Mouse (Mus musculus): Measurements from ENCODE around the gene Pdzd2. TPM values are rescaled to one million over a fixed set of nuclear protein-coding genes. Genes with fewer than 3 reads are reported as not detected.

Pdzd2 gene
- 32.8 and 34.7 TPM in 2 replicates for polyA plus RNA-seq (2014; fragmentation: Nextera tagmentation; extraction: Ambion mirVana)

DNA sequence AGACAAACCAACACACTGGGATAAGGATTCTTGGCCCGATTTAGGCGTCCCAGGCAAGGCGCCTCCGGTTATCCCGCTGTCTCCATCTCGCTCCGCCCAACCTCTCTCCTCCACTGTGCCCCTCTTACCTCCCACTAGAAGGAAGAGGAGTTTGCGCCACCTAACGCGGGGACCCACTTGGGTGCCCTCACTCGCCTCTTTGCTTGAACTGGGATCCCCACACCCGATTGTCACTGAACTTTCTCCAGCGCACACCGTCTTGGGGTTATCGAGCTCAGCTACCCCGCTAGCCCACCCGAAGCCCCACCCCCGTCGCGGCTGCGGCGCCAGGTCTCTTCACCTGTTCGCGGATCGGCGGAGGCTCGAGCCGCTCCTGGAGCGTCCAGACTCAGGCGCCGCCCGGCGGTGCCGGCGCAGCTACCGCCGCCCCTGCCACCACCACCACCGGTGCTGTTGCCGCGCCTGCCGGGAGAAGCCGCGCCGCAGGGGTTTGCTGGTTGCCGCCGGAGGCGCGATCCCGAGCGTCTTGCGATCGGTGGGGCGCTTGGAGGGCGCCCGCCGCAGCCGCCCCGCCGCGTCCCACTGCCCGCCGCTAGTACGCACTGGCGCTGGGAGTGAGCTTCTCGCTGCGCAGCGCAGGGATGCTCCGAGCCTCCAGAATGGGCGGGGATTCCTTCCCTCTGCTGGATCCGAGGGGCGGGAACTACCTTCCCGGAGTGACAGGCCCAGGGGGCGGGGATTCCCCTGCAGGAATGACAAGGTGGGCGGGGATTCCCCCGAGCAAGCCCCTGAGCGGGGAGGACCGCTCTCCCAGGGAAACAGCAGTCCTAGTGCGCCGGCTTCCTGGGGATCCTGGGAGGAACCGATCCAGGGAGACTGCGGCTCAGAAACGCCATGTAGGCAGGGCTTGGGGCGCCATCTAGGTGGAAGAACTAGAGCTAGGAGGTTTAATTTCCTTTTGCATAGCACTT is at the start of gene Pdzd2:
TSS of gene Pdzd2 (minus strand) at position 648 of the 971 bp plus-strand sequence.
- under 1% methylated on average over 83 of the region's 83 CpGs for WGBS
- ATAC-seq (ENCODE audit: insufficient number of reproducible peaks, insufficient read depth, low FRiP score, low read depth), result peak; percentile 98
- Histone ChIP-seq H3K4me2 (replicated peaks; ENCODE audit: low read depth, low read length) (peak within 1 kb of the TSS; percentile 86), H3K9me3 (ENCODE audit: control insufficient read depth, low read depth, low read length) (no peaks in the 10 kb centered on the region), H3K9ac (replicated peaks; ENCODE audit: low read depth, low read length) (peak within 1 kb of the TSS; percentile 41; the same call in 1 of the 2 replicates), H3K4me1 (ENCODE audit: control insufficient read depth, insufficient read depth, low read length) (0 out of 2 replicates have a peak, but pooled peaks cover 5% of the 10 kb centered on the region), H3K4me3 (ENCODE audit: low read depth, low read length) (peak within 1 kb of the TSS; percentile 59), H3K36me3 (ENCODE audit: control insufficient read depth, insufficient read depth, low read length) (no peaks in the 10 kb centered on the region), H3K27ac (ENCODE audit: low read length) (no peak within 1 kb of the TSS), H3K27me3 (ENCODE audit: control insufficient read depth, insufficient read depth, low read length) (0 out of 2 replicates have a peak, but pooled peaks cover 4% of the 10 kb centered on the region)

DNA sequence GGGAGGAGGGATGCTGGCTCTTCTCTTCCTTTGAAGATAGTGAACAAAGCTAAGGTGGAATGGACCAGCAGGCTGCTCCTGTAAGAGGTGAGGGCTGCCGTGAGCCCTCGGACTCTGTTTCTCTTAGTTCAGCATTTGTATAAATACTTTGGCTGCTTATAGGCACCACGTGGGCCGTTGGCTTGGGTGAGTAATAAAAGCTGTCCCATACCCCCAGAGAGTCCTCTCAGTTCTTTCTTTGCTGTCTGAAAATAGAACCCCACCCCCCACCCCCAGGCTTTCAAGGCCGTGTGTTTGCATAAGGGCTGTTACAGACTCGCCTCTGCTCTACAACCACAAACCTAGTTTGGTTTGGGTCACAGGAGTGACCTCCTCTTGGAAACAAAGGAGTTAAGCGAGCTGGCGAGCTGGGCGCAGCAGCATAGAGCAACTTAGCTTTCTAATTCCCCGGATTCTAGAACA is 49.7 kb upstream of the Pdzd2 start:
- Histone ChIP-seq H3K9me3 (ENCODE audit: control insufficient read depth, low read depth, low read length) (no peaks in the 10 kb centered on the region), H3K27me3 (ENCODE audit: control insufficient read depth, insufficient read depth, low read length) (no peaks in the 10 kb centered on the region), H3K4me1 (ENCODE audit: control insufficient read depth, insufficient read depth, low read length) (peaks cover 8% of the 10 kb centered on the region), H3K4me3 (ENCODE audit: low read depth, low read length) (no peak overlapping the region), H3K27ac (ENCODE audit: low read length) (peak overlapping the region; percentile 67), H3K36me3 (ENCODE audit: control insufficient read depth, insufficient read depth, low read length) (no peaks in the 10 kb centered on the region), H3K9ac (replicated peaks; ENCODE audit: low read depth, low read length) (0 out of 2 replicates have a peak overlapping the region, but pooled peaks have one; percentile 6), H3K4me2 (replicated peaks; ENCODE audit: low read depth, low read length) (peak overlapping the region; percentile 26)
- peak; percentile 82 for ATAC-seq (ENCODE audit: insufficient number of reproducible peaks, insufficient read depth, low FRiP score, low read depth)
- 14% methylated on average over 10 of the region's 10 CpGs for WGBS

DNA sequence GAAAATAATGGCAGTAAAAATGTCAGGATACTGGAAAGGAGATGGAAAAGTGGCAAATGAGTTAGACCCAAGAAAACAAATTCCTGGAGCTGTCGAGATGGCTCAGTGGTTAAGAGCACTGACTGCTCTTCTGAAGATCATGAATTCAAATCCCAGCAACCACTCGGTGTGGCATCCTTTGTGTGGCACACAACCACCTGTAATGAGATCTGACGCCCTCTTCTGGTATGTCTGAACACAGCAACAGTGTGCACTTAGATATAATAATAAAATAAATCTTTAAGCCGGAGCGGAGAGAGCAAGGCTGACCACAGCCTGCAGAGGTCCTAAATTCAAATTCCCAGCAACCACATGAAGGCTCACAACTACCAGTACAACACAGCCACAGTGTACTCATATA is 48.8 kb upstream of the Pdzd2 start:
- ATAC-seq (ENCODE audit: insufficient number of reproducible peaks, insufficient read depth, low FRiP score, low read depth), result no peak
- Histone ChIP-seq H3K4me3 (ENCODE audit: low read depth, low read length) (no peak overlapping the region), H3K9ac (replicated peaks; ENCODE audit: low read depth, low read length) (no peak overlapping the region), H3K27me3 (ENCODE audit: control insufficient read depth, insufficient read depth, low read length) (no peaks in the 10 kb centered on the region), H3K9me3 (ENCODE audit: control insufficient read depth, low read depth, low read length) (no peaks in the 10 kb centered on the region), H3K27ac (ENCODE audit: low read length) (no peak overlapping the region), H3K4me2 (replicated peaks; ENCODE audit: low read depth, low read length) (no peak overlapping the region), H3K36me3 (ENCODE audit: control insufficient read depth, insufficient read depth, low read length) (no peaks in the 10 kb centered on the region), H3K4me1 (ENCODE audit: control insufficient read depth, insufficient read depth, low read length) (peaks cover 8% of the 10 kb centered on the region)
- WGBS, result 82% methylated on average over 5 of the region's 5 CpGs

DNA sequence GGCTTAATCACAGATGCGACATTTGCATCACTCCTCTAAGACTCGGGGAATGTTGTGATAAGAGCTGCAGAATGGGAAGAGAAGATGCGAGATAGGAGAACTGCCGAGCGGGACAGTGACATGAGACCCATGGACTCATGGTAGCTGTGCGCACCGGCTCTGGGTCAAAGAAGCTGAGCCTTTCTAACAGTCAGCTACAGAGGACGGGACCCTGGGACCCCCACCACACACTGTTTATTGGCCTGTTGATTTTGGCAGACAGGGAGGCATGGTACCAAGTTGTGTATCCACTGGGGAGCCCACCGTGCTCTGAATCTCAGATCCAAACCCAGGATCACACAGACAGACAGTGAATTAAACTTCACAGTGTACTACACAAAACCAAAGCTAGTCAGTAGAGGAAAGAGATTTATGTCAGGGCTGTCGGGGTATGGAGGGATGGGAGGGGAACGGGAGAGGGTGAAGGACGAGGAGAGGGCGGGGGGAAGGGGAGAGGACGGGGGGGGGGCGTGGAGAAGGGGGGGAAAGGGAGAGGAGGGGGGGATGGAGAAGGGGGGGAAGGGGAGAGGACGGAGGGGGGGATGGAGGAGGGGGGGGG is 42.1 kb upstream of the Pdzd2 start:
- 51% methylated on average over 13 of the region's 16 CpGs for WGBS
- Histone ChIP-seq H3K27ac (ENCODE audit: low read length) (no peak overlapping the region), H3K27me3 (ENCODE audit: control insufficient read depth, insufficient read depth, low read length) (no peaks in the 10 kb centered on the region), H3K9ac (replicated peaks; ENCODE audit: low read depth, low read length) (no peak overlapping the region), H3K4me2 (replicated peaks; ENCODE audit: low read depth, low read length) (no peak overlapping the region), H3K4me3 (ENCODE audit: low read depth, low read length) (no peak overlapping the region), H3K4me1 (ENCODE audit: control insufficient read depth, insufficient read depth, low read length) (no peaks in the 10 kb centered on the region), H3K9me3 (ENCODE audit: control insufficient read depth, low read depth, low read length) (no peaks in the 10 kb centered on the region), H3K36me3 (ENCODE audit: control insufficient read depth, insufficient read depth, low read length) (no peaks in the 10 kb centered on the region)
- no peak for ATAC-seq (ENCODE audit: insufficient number of reproducible peaks, insufficient read depth, low FRiP score, low read depth)

DNA sequence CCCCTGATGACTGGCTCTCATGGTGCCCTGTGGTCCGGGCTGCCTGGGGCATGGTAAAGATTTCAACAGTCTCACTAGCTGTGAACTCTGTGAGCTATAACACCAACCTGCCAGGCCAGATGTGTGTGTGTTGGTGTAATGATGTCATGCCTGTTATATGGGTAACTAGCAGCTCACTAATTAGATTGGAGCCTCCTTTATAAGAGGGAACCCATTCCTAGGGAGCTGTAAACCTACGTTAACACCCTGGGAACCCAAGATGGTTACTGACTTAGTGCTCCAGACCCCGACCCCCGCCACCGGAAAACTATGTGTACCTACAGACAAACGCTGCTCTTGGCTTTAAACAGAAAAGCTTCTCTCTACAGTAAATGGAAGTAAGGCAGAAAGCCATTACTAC is 41.6 kb upstream of the Pdzd2 start:
- H3K9ac ChIP-seq (replicated peaks; ENCODE audit: low read depth, low read length), result no peak overlapping the region
- H3K36me3 ChIP-seq (ENCODE audit: control insufficient read depth, insufficient read depth, low read length), result no peaks in the 10 kb centered on the region
- H3K27me3 ChIP-seq (ENCODE audit: control insufficient read depth, insufficient read depth, low read length), result no peaks in the 10 kb centered on the region
- no peaks in the 10 kb centered on the region for H3K4me1 ChIP-seq (ENCODE audit: control insufficient read depth, insufficient read depth, low read length)
- H3K4me3 ChIP-seq (ENCODE audit: low read depth, low read length), result no peak overlapping the region
- no peaks in the 10 kb centered on the region for H3K9me3 ChIP-seq (ENCODE audit: control insufficient read depth, low read depth, low read length)
- no peak overlapping the region for H3K4me2 ChIP-seq (replicated peaks; ENCODE audit: low read depth, low read length)
- no peak for ATAC-seq (ENCODE audit: insufficient number of reproducible peaks, insufficient read depth, low FRiP score, low read depth)
- H3K27ac ChIP-seq (ENCODE audit: low read length), result no peak overlapping the region
- 69% methylated on average over 6 of the region's 6 CpGs for WGBS

DNA sequence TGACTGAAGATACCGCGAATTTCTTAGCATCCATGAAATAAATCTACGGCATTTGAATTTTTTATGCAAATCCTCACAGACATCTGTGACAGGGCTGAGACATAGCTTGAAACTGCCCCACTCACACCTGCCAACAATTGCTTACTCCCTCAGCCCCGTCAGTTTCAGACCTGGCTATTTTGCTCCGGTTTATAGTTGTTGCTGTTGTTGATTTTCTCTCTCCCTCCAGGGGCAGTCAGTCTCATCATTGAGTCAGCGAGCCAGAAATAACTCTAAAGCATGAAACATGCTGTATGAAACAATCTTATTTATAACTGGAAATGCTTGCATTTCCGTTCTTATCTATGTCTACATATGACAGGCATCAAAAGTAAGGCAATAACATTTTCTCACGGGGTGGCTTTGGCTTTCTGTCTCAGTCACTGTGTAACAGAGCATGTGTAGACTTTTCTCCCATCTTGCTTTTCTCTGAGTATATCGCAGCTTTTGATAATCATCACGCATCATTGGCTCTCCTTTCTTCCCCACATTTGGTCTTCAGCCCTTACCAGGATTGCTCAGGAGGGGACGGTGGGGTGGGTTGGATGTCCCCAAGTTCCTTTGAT is 34.5 kb upstream of the Pdzd2 start:
- Histone ChIP-seq H3K27me3 (ENCODE audit: control insufficient read depth, insufficient read depth, low read length) (no peaks in the 10 kb centered on the region), H3K4me2 (replicated peaks; ENCODE audit: low read depth, low read length) (no peak overlapping the region), H3K27ac (ENCODE audit: low read length) (no peak overlapping the region), H3K36me3 (ENCODE audit: control insufficient read depth, insufficient read depth, low read length) (no peaks in the 10 kb centered on the region), H3K9ac (replicated peaks; ENCODE audit: low read depth, low read length) (no peak overlapping the region), H3K4me1 (ENCODE audit: control insufficient read depth, insufficient read depth, low read length) (no peaks in the 10 kb centered on the region), H3K9me3 (ENCODE audit: control insufficient read depth, low read depth, low read length) (no peaks in the 10 kb centered on the region), H3K4me3 (ENCODE audit: low read depth, low read length) (no peak overlapping the region)
- WGBS, result 81% methylated on average over 11 of the region's 11 CpGs
- no peak for ATAC-seq (ENCODE audit: insufficient number of reproducible peaks, insufficient read depth, low FRiP score, low read depth)

DNA sequence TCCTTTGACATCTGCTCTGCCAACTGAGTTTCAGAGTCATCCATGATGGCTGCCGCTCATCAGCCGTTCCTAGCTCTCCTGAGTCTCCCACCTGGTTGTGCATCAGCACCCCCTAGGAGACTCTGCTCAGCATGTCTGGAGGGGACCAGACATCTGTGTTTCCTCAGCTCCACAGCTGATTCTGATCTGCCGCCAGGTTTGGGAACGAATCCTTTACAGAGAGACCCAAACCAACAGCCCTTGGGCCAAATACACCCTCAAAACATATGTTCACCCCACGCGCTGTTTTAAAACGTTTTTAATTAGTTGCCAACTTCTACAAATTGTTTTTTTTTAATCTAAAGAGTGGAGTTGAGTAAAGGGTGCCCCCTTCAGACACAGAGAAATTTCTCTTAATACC is 31.2 kb upstream of the Pdzd2 start:
- Histone ChIP-seq H3K36me3 (ENCODE audit: control insufficient read depth, insufficient read depth, low read length) (no peaks in the 10 kb centered on the region), H3K9ac (replicated peaks; ENCODE audit: low read depth, low read length) (no peak overlapping the region), H3K9me3 (ENCODE audit: control insufficient read depth, low read depth, low read length) (no peaks in the 10 kb centered on the region), H3K27ac (ENCODE audit: low read length) (no peak overlapping the region), H3K4me3 (ENCODE audit: low read depth, low read length) (no peak overlapping the region), H3K4me2 (replicated peaks; ENCODE audit: low read depth, low read length) (no peak overlapping the region), H3K4me1 (ENCODE audit: control insufficient read depth, insufficient read depth, low read length) (no peaks in the 10 kb centered on the region), H3K27me3 (ENCODE audit: control insufficient read depth, insufficient read depth, low read length) (no peaks in the 10 kb centered on the region)
- ATAC-seq (ENCODE audit: insufficient number of reproducible peaks, insufficient read depth, low FRiP score, low read depth), result no peak
- WGBS, result 75% methylated on average over 7 of the region's 7 CpGs

DNA sequence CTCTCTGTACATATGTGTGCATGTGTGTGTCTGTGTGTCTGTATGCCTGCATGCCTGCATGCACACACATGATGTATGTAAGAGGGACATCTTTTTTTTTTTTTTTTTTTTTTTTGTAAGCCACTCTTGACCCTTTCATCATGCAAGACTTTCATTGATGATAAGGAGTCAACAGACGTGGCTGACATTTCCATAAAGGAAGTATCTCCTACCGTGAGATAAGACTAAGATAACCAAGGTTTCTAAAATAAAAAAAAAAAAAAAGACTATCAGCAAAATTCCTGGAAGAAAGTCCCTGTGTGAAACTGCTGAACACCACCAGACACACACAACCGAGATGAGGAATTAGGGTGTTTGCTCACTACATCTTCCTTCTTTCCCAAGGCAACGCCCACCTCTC is 27.1 kb upstream of the Pdzd2 start:
- H3K36me3 ChIP-seq (ENCODE audit: control insufficient read depth, insufficient read depth, low read length), result no peaks in the 10 kb centered on the region
- H3K27me3 ChIP-seq (ENCODE audit: control insufficient read depth, insufficient read depth, low read length), result no peaks in the 10 kb centered on the region
- H3K4me2 ChIP-seq (replicated peaks; ENCODE audit: low read depth, low read length), result no peak overlapping the region
- H3K9ac ChIP-seq (replicated peaks; ENCODE audit: low read depth, low read length), result no peak overlapping the region
- no peak for ATAC-seq (ENCODE audit: insufficient number of reproducible peaks, insufficient read depth, low FRiP score, low read depth)
- WGBS, result 59% methylated on average over 4 of the region's 4 CpGs
- H3K4me3 ChIP-seq (ENCODE audit: low read depth, low read length), result no peak overlapping the region
- H3K9me3 ChIP-seq (ENCODE audit: control insufficient read depth, low read depth, low read length), result no peaks in the 10 kb centered on the region
- H3K4me1 ChIP-seq (ENCODE audit: control insufficient read depth, insufficient read depth, low read length), result no peaks in the 10 kb centered on the region
- no peak overlapping the region for H3K27ac ChIP-seq (ENCODE audit: low read length)
